Mouse (Mus musculus) adrenal gland, adult 18-20 months (tissue): ENCODE measurements around the gene Nelfa. TPM values are rescaled to one million over a fixed set of nuclear protein-coding genes. Genes with fewer than 3 reads are reported as not detected.

Experiments used
- microRNA-seq, 2 experiments: library from miRNA; unstranded; fragments of <30 nt; microRNA quantifications; one replicate each; pipeline ENCODE4 v1.2.0; 2021; ENCODE audit warnings: borderline number of aligned reads in 2 of 2
- total RNA-seq, 2 experiments: library from RNA; stranded (reverse); gene quantifications; 1 replicate in 1 of 2; 2 replicates in 1 of 2; pipeline ENCODE4 v1.2.3; 2021

Gene Nelfa
- total RNA-seq, 2 experiments from 2014 or later, result 17.9 to 19.9 TPM

Small RNAs within 50 kb of the gene (microRNA-seq; reads per million reads assigned to microRNA genes)
- 0.95 to 1.2 reads per million in 2 experiments for gene Mir7024

Other genes starting within 250 kb of the Nelfa start
- gene Fgfr3, start 214.7 kb downstream of the Nelfa start, total RNA-seq, result 1 to 10 TPM; 3.1 to 6.1 TPM
- 100 to 1,000 TPM; 151 to 196 TPM for gene Letm1, start 153.6 kb downstream of the Nelfa start, total RNA-seq
- 10 to 100 TPM; 38.0 to 41.2 TPM for gene Nsd2, start 115.7 kb downstream of the Nelfa start, total RNA-seq
- 10 to 100 TPM; 21.1 to 39.7 TPM for gene Gm1673, start 47.0 kb upstream of the Nelfa start, total RNA-seq
- gene Nat8l, start 59.6 kb upstream of the Nelfa start, total RNA-seq, result 10 to 100 TPM; 21.7 to 44.0 TPM
- gene Poln, start 233.0 kb upstream of the Nelfa start, total RNA-seq, result 10 to 100 TPM; 15.5 to 26.2 TPM
- 1 to 10 TPM; 8.3 to 9.3 TPM for gene Haus3, start 233.1 kb upstream of the Nelfa start, total RNA-seq